Mouse (Mus musculus) cerebellum, postnatal 25 days (tissue): ENCODE measurements around the gene Acads.

Experiments
- DNase-seq, 2 experiments: peaks; one replicate each; pipeline ENCODE4 v3.0.0; 2021; ENCODE audit warnings: mixed read lengths in 2 of 2

Acads gene

GRCm38 (mm10) chr5:115069611-115070010 lies 49.5 kb downstream of the Acads start:
- no peak for DNase-seq

GRCm38 (mm10) chr5:115068671-115069421 lies 50.3 kb downstream of the Acads start:
- DNase-seq, result no peak

GRCm38 (mm10) chr5:115066245-115066644 lies 52.9 kb downstream of the Acads start:
- no peak for DNase-seq

GRCm38 (mm10) chr5:115063391-115063790 lies 55.8 kb downstream of the Acads start:
- no peak for DNase-seq

GRCm38 (mm10) chr5:115062566-115062965 lies 56.6 kb downstream of the Acads start:
- no peak for DNase-seq

GRCm38 (mm10) chr5:115060977-115061376 lies 58.2 kb downstream of the Acads start:
- no peak for DNase-seq
